Mouse (Mus musculus) liver, embryonic 14.5 days (tissue): Measurements from ENCODE around the gene Paxbp1. TPM values are rescaled to one million over a fixed set of nuclear protein-coding genes. Genes with fewer than 3 reads are reported as not detected.

Experiments used
- ATAC-seq: fragments of 200-750 bp; cut with Nextera tagmentation; 2 replicates; pipeline ENCODE4 v1.8.0; 2017; ENCODE audit warnings: moderate number of reproducible peaks, mild to moderate bottlenecking, moderate library complexity; ENCODE audit not compliant: insufficient read depth
- DNase-seq, 3 experiments: peaks; one replicate each; pipeline ENCODE4 v3.0.0-alpha.2; 2012 to 2013; ENCODE audit warnings: low read depth in 3 of 3, low spot score in 3 of 3
- H3K27ac ChIP-seq: fragments of 300-500 bp; sonication (generic); 2 replicates; pipeline ENCODE4 v1.5.1; 2014; ENCODE audit warnings: moderate library complexity, mild to moderate bottlenecking, control low read depth, inconsistent platforms
- H3K27me3 ChIP-seq: fragments of 300-500 bp; sonication (generic); 2 replicates; pipeline ENCODE4 v1.6.1; 2014; ENCODE audit warnings: mild to moderate bottlenecking, low read length, moderate library complexity; ENCODE audit not compliant: control insufficient read depth, insufficient read depth
- H3K36me3 ChIP-seq: fragments of 300-500 bp; sonication (generic); replicated peaks from 2 replicates; pipeline ENCODE4 v1.6.1; 2014; ENCODE audit warnings: low read depth; ENCODE audit not compliant: control insufficient read depth, insufficient read depth
- H3K4me1 ChIP-seq, 2 experiments: fragments of 200-500 bp in 1 of 2; fragments of 300-500 bp in 1 of 2; sonication (generic) in 1 of 2; replicated peaks; 2 replicates each; pipeline ENCODE4 v1.6.1; 2012 to 2014; ENCODE audit warnings: antibody characterized with exemption in 1 of 2, inconsistent platforms in 1 of 2, low read length in 1 of 2; ENCODE audit not compliant: control insufficient read depth in 2 of 2, insufficient read depth in 2 of 2
- H3K4me2 ChIP-seq: fragments of 300-500 bp; sonication (generic); 2 replicates; pipeline ENCODE4 v1.6.1; 2014; ENCODE audit warnings: low read depth, mild to moderate bottlenecking, control low read depth, moderate library complexity
- H3K4me3 ChIP-seq, 2 experiments: fragments of 200-500 bp in 1 of 2; fragments of 300-500 bp in 1 of 2; sonication (generic) in 1 of 2; 2 replicates each; pipeline ENCODE4 v1.5.1; 2012 to 2014; ENCODE audit warnings: low read depth in 2 of 2, low read length in 2 of 2, mild to moderate bottlenecking in 2 of 2, control low read depth in 1 of 2, inconsistent platforms in 1 of 2, moderate library complexity in 1 of 2; ENCODE audit not compliant: insufficient read depth in 1 of 2
- H3K9ac ChIP-seq: fragments of 300-500 bp; sonication (generic); replicated peaks from 2 replicates; pipeline ENCODE4 v1.6.1; 2014; ENCODE audit warnings: mild to moderate bottlenecking, control low read depth, moderate library complexity
- H3K9me3 ChIP-seq: fragments of 300-500 bp; sonication (generic); 2 replicates; pipeline ENCODE4 v1.6.1; 2016; ENCODE audit warnings: low read length, mixed read lengths; ENCODE audit not compliant: control insufficient read depth
- CTCF ChIP-seq: IDR thresholded peaks from 2 replicates; pipeline ENCODE4 v1.5.1; 2016; ENCODE audit warnings: antibody characterized with exemption, low read depth, control low read depth
- EP300 ChIP-seq: IDR thresholded peaks from 2 replicates; pipeline ENCODE4 v1.6.1; 2016; ENCODE audit warnings: antibody characterized with exemption, low read depth
- WGBS: fragments of 180-500 bp; shearing (Covaris S2); extraction: QIAGEN DNeasy Blood & Tissue Kit; methylation state at CpG from one replicate; pipeline ENCODE4 v1.1.7; 2014; ENCODE audit not compliant: insufficient replicate concordance; 5-methylcytosine and 5-hydroxymethylcytosine counted together
- polyA plus RNA-seq, 2 experiments: library from polyadenylated mRNA; depleted of rRNA in 1 of 2; stranded (reverse) in 1 of 2; unstranded in 1 of 2; fragments of >200 nt; fragmentation: Nextera tagmentation in 1 of 2; extraction: Ambion mirVana in 1 of 2; gene quantifications; 2 replicates each; pipeline versions ENCODE4 v1.2.1 to v1.2.3; 2012 to 2014

Gene Paxbp1
- polyA plus RNA-seq (2012; rRNA removed) (17.4 and 25.9 TPM in 2 replicates), polyA plus RNA-seq (2014; fragmentation: Nextera tagmentation; extraction: Ambion mirVana) (14.8 and 16.5 TPM in 2 replicates)

DNA sequence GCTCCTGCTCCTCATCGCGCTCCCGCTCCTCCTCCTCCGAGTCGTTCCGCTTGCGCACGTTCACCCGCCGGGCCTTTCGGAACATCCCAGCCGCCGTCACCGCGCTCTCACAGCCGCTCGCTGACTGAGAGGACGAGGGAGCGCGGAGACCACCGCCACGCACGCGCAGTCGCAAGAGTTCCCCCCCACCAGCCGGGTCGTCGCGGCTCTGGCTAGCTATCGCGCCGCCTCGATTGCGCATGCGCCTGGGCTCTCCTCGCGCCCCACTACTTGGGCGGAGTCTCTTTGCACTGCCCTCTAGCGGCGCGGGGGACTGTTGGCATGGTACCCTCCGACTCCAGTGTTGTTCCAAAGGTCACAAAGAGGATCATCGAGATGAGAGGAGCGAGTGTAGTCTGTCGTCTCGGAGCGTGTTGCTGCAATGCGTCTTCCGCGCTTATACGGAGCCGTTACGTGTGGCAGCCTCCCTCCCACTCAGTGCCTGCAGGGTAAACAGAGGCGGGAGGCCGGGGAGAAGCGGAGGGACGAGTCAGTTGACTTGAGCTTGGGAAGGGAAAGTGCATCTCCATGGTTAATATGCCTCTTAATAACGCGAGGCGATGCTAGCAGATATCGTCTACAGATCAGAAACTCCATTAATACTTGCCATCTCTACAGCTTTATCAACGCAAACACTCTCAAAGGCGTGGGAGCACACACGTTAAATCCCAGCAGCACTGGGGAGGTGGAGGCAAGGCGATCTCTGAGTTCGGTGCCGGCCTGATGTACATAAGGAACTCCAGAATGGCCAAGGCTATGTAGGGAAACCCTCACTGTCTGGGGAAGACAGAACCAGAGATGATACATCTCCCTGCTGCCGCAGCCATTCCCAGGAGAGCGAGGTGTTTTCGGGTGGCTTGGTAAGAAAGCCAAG, at the start of gene Paxbp1:
TSS of gene Paxbp1 (minus strand) at position 274 of the 913 bp plus-strand sequence.
- peak; percentile 93 to 98 (median 93) for DNase-seq
- Histone ChIP-seq H3K4me3 (peak within 1 kb of the TSS; percentile 92 to 95), H3K36me3 (peaks cover 4% of the 10 kb centered on the region; the same call in 1 of the 2 replicates), H3K9me3 (no peaks in the 10 kb centered on the region), H3K27me3 (no peaks in the 10 kb centered on the region), H3K4me2 (peak within 1 kb of the TSS; percentile 94), H3K4me1 (peaks cover 7 to 8% of the 10 kb centered on the region in 2 experiments; a peak in 3 of 4 replicates), H3K27ac (peak within 1 kb of the TSS; percentile 85), H3K9ac (peak within 1 kb of the TSS; percentile 96)
- 2% methylated on average over 70 of the region's 70 CpGs for WGBS
- TF ChIP-seq EP300, result 0 out of 2 replicates have a peak, but pooled peaks have one; percentile 36
- peak; percentile 100 for TF ChIP-seq CTCF
- ATAC-seq, result peak; percentile 98

GRCm38 (mm10) chr16:91086642-91087306, 42.4 kb upstream of the Paxbp1 start:
- H3K36me3 ChIP-seq, result no peaks in the 10 kb centered on the region
- peaks cover 27 to 32% of the 10 kb centered on the region in 2 experiments for H3K4me1 ChIP-seq
- peaks cover 3% of the 10 kb centered on the region for H3K9me3 ChIP-seq
- peak overlapping the region; percentile 70 for H3K9ac ChIP-seq
- WGBS, result 17% methylated on average over 4 of the region's 4 CpGs
- TF ChIP-seq CTCF, result no peak
- TF ChIP-seq EP300, result peak; percentile 92
- H3K4me3 ChIP-seq, result peak overlapping the region; percentile 33 to 34; a peak in 2 of 4 replicates
- no peaks in the 10 kb centered on the region for H3K27me3 ChIP-seq
- ATAC-seq (peak; percentile 99), DNase-seq (peak; percentile 89 to 92 (median 92))
- peak overlapping the region; percentile 99 for H3K27ac ChIP-seq
- H3K4me2 ChIP-seq, result peak overlapping the region; percentile 62

DNA sequence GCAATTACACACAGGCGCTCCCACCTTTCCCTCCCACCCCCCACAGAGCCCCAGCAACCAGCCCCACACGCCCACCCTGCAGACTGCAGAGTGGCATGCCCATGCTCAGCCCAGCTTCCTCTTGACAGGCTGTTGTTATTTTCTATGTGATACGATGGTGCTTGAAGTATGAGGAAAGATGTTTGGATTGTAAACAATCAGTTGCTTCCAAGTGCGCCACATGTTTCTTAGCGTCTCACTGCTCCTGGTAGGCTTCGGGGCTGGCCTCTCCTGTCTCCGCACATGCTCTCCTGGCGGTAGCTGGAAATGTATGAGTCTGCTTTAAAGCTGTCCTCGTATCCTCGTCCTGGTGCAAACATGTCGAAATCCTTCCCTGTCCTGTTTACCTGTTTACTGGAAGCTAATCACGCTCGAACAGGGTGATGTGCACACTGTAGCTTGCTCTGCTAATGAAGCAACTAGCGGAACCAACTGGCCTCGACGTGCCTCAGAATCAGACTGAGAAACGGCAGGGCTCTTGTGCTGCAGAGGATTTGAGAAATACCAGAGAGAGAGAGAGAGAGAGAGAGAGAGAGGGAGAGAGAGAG, 41.0 kb upstream of the Paxbp1 start:
- DNase-seq (no peak), ATAC-seq (no peak)
- H3K9me3 ChIP-seq, result peaks cover 3% of the 10 kb centered on the region
- no peak overlapping the region for H3K4me2 ChIP-seq
- peaks cover 27 to 37% of the 10 kb centered on the region in 2 experiments for H3K4me1 ChIP-seq
- no peak overlapping the region for H3K9ac ChIP-seq
- no peaks in the 10 kb centered on the region for H3K27me3 ChIP-seq
- TF ChIP-seq CTCF, result no peak
- TF ChIP-seq EP300, result no peak
- WGBS, result 75% methylated on average over 17 of the region's 17 CpGs
- H3K27ac ChIP-seq, result peak overlapping the region; percentile 99
- no peaks in the 10 kb centered on the region for H3K36me3 ChIP-seq
- no peak overlapping the region for H3K4me3 ChIP-seq

DNA sequence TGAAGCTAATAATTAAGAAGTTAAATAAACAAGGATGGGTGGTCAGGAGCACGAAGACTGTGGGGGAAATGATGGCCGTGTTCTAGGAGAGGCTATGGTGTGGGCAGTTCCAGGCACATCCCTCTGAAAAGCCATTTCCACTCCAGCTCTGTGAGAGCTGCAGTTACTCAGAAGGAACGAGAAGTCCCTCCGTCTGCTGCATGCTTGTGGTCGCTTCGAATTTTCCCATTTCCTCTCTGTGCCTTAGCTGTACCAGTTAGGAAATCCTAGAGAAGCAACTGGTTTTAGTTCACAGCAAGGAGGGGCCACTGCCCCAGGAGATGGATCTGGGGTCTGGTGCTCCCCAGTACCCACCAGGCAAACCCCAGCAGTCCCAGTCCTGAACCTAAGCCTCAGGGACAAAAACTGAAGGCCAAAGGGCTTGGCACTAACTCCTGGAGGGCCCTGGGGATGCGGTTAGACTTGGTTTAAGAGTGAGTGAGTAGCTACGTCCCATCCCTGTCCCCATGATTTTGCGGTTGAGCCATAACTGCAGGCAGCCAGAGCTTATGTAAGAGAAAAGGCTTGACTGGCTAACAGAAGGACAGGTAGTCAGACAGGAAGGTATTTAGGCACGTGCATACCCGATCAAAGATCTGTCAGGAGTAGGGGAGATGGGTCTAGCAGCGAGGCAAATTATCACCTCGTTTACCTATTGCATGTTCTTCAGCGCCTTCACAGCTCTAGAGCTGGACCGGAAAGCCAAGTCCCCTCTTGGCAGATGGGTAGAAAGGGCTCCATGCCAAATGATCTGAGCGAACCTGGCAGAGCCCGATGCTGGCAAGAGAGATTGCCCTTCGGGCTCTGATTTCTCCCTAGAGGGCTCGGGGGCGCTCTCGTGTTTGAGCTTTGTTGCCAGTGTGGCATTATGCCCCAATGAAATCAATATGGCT, 40.2 kb upstream of the Paxbp1 start:
- Histone ChIP-seq H3K4me1 (peaks cover 27 to 37% of the 10 kb centered on the region in 2 experiments), H3K36me3 (no peaks in the 10 kb centered on the region), H3K9ac (no peak overlapping the region), H3K4me3 (no peak overlapping the region), H3K4me2 (no peak overlapping the region), H3K27ac (no peak overlapping the region), H3K27me3 (no peaks in the 10 kb centered on the region), H3K9me3 (peaks cover 3% of the 10 kb centered on the region)
- ATAC-seq (no peak), DNase-seq (no peak)
- TF ChIP-seq EP300, result no peak
- no peak for TF ChIP-seq CTCF
- WGBS, result 84% methylated on average over 21 of the region's 21 CpGs
